Mouse (Mus musculus): ENCODE measurements around the gene Cnr2.

DNA sequence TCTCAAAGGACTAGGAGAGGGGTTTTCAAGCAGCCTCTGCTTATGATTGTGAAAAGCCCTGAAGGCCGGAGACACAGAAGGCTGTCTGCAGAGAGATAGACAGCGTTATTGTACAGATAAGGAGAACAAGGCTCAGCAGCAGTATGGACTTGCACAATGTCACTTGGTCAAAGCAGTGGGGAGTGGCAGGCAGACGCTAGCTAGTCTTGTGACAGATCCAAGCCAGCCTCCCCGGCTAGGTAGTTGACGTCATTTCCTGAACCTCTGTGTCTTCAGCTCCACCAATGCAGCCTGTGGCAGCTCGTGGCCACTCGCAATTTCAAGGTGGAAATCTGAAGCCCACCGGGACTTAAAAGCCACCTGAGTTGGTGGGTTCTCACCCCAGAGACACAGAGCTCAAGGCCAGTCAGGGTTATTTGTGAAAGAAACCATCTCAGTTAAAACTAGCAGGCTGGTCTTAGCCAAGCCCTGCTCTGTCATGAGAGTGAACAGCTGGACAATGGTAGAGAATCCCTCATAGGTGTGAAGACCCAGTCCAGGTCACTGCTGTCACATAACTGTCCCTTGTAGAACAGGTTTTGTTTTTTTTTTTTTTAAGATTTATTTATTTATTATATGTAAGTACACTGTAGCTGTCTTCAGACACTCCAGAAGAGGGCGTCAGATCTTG, 3.3 kb downstream of the Cnr2 start:
- no peak for TF ChIP-seq POLR2A (IDR thresholded peaks at IDR 0.05; ENCODE audit: insufficient read depth, low read depth, low read length)
- TF ChIP-seq CTCF (IDR thresholded peaks at IDR 0.05; ENCODE audit: insufficient read depth, low read depth, low read length): no peak

All from olfactory bulb, adult 2 months (tissue).